Mouse (Mus musculus): ENCODE measurements around the gene Nipsnap3a.

Gene Nipsnap3a

GRCm38 (mm10) chr4:52989248-52989647 lies at the start of gene Nipsnap3a:
TSS of gene Nipsnap3a (plus strand) at chr4:52989272.
- no peak for DNase-seq

- DNase-seq, result no peak
Measured at GRCm38 (mm10) chr4:52946665-52947064, 42.4 kb upstream of the Nipsnap3a start.

GRCm38 (mm10) chr4:52949005-52949404 lies 40.1 kb upstream of the Nipsnap3a start:
- DNase-seq, result no peak

GRCm38 (mm10) chr4:52958693-52959092 lies 30.4 kb upstream of the Nipsnap3a start:
- DNase-seq, result peak; percentile 42

- no peak for DNase-seq
Measured at GRCm38 (mm10) chr4:52964247-52964646, 24.8 kb upstream of the Nipsnap3a start, which contains the start of gene Olfr270. TSS of gene Olfr270 (plus strand) at chr4:52964547.

GRCm38 (mm10) chr4:52985216-52985615 lies 3.9 kb upstream of the Nipsnap3a start:
- no peak for DNase-seq

GRCm38 (mm10) chr4:52986266-52986665 lies 2.8 kb upstream of the Nipsnap3a start:
- DNase-seq, result no peak

- no peak for DNase-seq
Measured at GRCm38 (mm10) chr4:52999449-52999848, 10.4 kb downstream of the Nipsnap3a start.

- no peak for DNase-seq
Measured at GRCm38 (mm10) chr4:53000154-53000553, 11.1 kb downstream of the Nipsnap3a start.

- DNase-seq, result no peak
Measured at GRCm38 (mm10) chr4:53009183-53009582, 20.1 kb downstream of the Nipsnap3a start.

GRCm38 (mm10) chr4:53009871-53010270 lies 20.8 kb downstream of the Nipsnap3a start:
- DNase-seq, result no peak

GRCm38 (mm10) chr4:53011732-53012361 lies 22.8 kb downstream of the Nipsnap3a start, which contains the start of gene Nipsnap3b:
TSS of gene Nipsnap3b (plus strand) at chr4:53011880.
- peak; percentile 94 for DNase-seq

GRCm38 (mm10) chr4:53014421-53014820 lies 25.3 kb downstream of the Nipsnap3a start:
- no peak for DNase-seq

GRCm38 (mm10) chr4:53015024-53015423 lies 26.0 kb downstream of the Nipsnap3a start:
- no peak for DNase-seq

- DNase-seq, result no peak
Measured at GRCm38 (mm10) chr4:53018392-53018791, 29.3 kb downstream of the Nipsnap3a start.

GRCm38 (mm10) chr4:53023189-53023925 lies 34.3 kb downstream of the Nipsnap3a start:
- DNase-seq, result no peak

GRCm38 (mm10) chr4:53024397-53024796 lies 35.3 kb downstream of the Nipsnap3a start:
- no peak for DNase-seq

- no peak for DNase-seq
Measured at GRCm38 (mm10) chr4:53027811-53028210, 38.7 kb downstream of the Nipsnap3a start.

GRCm38 (mm10) chr4:53030326-53030948 lies 41.4 kb downstream of the Nipsnap3a start:
- DNase-seq, result no peak

GRCm38 (mm10) chr4:53043819-53044218 lies 54.7 kb downstream of the Nipsnap3a start:
- DNase-seq, result no peak

- DNase-seq, result no peak
Measured at GRCm38 (mm10) chr4:53045807-53046206, 56.7 kb downstream of the Nipsnap3a start.

GRCm38 (mm10) chr4:53046238-53047022 lies 57.4 kb downstream of the Nipsnap3a start:
- DNase-seq, result no peak
